Mouse (Mus musculus) mouse trophoblast stem cell (cell line): Measurements from ENCODE around the gene Yjefn3.

Experiments
- in situ Hi-C, 2 experiments: fragments of 300-500 bp; cut with MseI, MboI; formaldehyde crosslinking; loops; 2 replicates in 1 of 2; 3 replicates in 1 of 2; pipeline ENCODE4 v1.15.1; 2025

Yjefn3 gene

GRCm38 (mm10) chr8:69880841-69881240, 21.7 kb downstream of the Yjefn3 start:
- in situ Hi-C loops = no loop called here

GRCm38 (mm10) chr8:69879678-69880077, 22.8 kb downstream of the Yjefn3 start:
- in situ Hi-C loops = no loop called here

DNA sequence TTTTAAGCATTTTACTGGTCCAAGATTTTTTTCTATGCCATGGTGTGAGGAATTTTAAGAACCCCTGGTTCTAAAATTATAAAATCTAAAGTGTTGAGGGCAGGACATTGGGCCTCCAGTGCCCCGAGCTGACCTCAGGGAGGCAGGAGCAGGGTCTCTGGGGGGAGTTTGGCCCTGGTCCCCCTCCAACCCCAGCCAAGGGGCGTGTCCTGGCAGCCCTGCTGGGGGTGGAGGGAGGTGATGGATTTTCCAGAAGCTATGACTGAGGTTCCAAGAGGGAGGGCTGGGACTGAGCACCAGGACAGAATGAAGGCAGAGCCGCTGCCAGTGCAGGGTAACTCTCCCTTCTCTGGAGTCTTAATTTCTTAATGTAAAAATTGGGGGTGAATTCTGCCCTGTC, 24.5 kb downstream of the Yjefn3 start:
- in situ Hi-C loops = no loop called here

GRCm38 (mm10) chr8:69877396-69877795, 25.1 kb downstream of the Yjefn3 start:
- in situ Hi-C loops = no loop called here

GRCm38 (mm10) chr8:69876967-69877366, 25.5 kb downstream of the Yjefn3 start:
- in situ Hi-C loops = no loop called here

DNA sequence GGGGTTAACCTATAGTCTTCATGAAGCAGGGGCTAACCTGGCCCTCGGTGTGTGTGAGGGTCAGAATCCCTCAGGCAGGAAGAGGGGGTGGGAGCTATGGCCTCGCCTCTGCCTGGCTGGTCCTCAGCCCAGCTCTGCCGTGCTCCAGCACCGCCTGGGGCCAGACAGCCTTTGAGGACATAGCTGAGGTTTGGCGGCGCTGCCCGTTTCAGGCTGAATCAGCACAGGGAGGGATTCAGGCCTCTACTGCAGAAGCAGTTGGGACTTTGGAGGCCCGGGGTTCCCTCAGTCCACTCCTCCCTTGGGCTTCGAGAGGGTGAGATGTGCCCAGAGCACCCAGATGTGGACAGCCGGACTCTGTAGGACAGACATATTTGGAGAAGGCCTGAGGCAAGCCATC, 26.4 kb downstream of the Yjefn3 start:
- in situ Hi-C loops = no loop called here

DNA sequence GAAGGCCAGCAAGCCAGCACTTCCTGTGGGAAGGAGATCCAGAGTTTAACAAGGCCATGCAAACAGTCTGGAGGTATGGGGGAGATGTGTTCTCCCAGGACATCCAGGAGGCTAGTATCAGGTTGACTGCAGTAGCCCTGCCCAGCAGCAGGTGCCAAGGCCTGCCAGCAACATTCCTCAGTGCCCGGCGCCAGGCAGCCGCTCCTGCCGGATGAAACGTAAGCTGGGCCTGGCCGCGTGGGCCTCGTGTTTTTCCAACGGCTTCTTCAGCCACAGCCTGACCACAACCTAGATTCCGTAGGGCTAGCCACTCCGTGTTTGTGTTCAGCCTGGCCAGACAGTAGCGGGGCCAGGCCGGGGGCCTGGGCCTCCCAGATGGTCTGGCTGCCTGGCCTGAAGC, 27.9 kb downstream of the Yjefn3 start:
- in situ Hi-C loops = no loop called here

- in situ Hi-C loops = no loop called here
These were observed 28.4 kb downstream of the Yjefn3 start for GRCm38 (mm10) chr8:69874155-69874554.

GRCm38 (mm10) chr8:69870907-69871306, 31.6 kb downstream of the Yjefn3 start:
- in situ Hi-C loops = no loop called here

DNA sequence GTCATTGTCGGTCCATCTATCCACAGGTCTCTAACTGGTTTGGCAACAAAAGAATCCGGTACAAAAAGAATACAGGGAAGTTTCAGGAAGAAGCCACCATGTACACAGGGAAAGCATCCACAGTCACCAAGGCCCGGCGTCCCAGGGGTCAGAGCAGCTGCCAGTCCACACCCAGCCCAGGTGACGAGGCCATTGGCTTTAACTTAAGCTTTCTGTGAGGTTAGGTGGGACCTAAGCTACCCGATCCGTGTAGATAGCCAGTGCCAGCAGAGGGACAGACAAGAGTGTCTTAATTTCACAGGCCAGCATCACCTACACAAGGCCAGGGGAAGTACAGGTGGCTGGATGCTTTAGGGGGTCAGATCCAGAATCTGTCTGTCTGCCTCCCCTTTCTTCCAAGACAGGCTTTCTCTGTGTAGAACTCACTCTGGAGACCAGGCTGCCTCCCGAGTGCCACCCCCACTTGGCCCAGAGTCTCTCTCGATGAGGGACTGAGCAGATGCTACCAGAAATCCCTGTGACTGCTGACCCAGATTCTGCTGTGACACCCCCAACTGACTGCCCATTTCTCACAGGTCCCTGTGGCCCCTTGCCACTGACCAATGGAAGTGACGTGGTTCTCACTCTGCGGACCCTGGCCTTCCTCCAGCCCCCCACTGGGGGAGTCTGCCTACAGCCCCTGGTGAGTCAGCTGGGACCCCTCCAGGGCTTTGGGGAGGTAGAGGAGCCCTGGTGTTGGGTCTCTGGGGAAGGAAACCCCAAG, 32.3 kb downstream of the Yjefn3 start:
- in situ Hi-C loops = no loop called here

- in situ Hi-C loops = no loop called here
These were observed 34.7 kb downstream of the Yjefn3 start for GRCm38 (mm10) chr8:69867696-69868326.

DNA sequence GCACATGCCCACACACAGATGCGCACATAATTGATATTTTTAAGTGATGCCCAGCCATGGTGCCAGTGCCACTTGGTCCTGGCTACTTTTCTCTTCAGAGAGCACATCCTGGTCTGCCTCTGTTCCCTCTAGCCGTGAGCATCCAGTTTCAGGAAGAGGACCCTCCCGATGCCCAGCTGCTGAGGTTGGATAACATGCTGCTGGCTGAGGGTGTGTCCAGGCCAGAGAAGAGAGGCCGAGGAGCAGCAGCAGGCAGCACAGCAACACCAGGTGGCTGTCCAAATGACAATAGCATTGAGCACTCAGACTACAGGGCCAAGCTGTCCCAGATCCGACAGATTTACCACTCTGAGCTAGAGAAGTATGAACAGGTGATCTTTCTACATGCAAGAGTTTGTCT, 38.3 kb downstream of the Yjefn3 start:
- in situ Hi-C loops = no loop called here

DNA sequence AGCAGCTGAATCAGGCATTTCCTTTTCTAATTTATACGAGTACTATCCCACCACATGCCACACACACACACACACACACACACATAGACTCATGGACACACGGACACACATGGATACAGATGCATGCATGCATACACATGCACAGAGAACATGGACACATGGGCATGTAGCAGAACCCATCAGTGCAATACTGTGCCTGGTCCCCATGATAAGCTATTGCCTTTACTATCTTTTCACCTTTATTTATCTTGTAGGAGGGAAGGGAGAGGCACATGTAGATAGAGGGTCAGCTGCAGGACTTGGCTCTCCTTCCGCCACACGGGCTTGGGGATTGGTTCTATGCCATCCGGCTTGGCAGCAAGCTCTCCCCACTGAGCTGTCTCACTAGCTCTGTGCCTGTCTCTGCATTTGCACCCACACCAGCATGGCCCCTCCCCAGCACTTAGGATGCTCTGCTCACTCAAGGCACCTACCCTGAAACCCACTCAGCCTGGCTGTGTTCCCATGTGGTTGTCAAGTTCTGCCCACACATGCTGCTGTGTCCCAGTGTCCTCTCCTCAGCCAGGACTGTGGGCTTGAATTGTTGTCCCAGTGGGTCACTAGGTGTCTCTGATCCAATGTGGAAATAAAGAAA, 39.0 kb downstream of the Yjefn3 start:
- in situ Hi-C loops = no loop called here

GRCm38 (mm10) chr8:69861251-69861650, 41.3 kb downstream of the Yjefn3 start:
- in situ Hi-C loops = no loop called here

GRCm38 (mm10) chr8:69860807-69861206, 41.7 kb downstream of the Yjefn3 start:
- in situ Hi-C loops = no loop called here

GRCm38 (mm10) chr8:69853869-69854268, 48.6 kb downstream of the Yjefn3 start:
- in situ Hi-C loops = no loop called here

DNA sequence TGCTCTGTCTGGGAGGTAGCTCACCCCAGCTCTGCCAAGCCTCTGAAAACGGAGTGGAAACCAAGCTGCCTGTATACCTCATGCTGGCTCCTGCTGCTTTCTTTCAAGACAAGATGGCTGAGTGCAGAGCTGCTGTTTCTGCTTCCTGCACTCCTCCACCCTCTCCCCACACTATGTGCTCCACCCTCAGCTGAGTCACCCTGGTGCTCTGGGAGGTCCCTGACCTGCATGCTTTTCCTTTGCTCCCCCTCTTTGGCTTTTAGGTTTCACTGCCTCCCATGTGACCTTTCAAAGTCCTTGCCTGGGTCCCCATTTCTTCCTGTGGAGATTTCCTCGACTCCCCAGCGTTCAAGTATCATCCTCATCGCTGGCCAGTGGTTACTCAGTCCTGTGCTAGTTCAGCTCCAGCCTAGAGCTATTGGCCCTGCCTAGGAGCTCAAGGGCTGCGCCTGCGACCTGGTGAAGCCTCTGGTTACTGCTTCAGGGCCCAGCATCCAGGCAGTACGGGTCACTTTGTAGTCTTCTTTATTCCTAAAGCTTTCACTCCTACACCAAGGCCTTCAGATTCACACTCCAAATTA, 51.5 kb downstream of the Yjefn3 start:
- in situ Hi-C loops = no loop called here

- in situ Hi-C loops = no loop called here
These were observed 52.6 kb downstream of the Yjefn3 start for GRCm38 (mm10) chr8:69849899-69850298.

DNA sequence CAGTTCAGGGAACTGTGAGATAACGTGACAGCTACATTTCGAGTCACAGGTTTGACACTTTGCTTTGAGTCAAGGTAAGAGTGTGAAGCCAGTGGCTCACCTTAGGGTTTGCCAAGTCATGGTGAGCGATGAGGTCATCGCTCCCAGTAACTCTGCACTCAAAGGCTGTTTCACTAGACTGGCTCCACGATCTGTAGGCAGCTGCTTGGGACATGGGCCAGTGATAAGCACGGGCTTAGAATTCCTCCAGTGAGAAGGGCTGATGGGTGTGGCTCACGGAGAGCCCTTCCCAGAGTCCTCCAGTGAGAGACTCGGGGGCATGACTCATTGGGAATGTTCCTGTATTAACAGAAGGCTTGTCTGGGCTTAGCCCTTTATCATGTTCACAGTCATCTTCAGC, 53.6 kb downstream of the Yjefn3 start:
- in situ Hi-C loops = no loop called here

DNA sequence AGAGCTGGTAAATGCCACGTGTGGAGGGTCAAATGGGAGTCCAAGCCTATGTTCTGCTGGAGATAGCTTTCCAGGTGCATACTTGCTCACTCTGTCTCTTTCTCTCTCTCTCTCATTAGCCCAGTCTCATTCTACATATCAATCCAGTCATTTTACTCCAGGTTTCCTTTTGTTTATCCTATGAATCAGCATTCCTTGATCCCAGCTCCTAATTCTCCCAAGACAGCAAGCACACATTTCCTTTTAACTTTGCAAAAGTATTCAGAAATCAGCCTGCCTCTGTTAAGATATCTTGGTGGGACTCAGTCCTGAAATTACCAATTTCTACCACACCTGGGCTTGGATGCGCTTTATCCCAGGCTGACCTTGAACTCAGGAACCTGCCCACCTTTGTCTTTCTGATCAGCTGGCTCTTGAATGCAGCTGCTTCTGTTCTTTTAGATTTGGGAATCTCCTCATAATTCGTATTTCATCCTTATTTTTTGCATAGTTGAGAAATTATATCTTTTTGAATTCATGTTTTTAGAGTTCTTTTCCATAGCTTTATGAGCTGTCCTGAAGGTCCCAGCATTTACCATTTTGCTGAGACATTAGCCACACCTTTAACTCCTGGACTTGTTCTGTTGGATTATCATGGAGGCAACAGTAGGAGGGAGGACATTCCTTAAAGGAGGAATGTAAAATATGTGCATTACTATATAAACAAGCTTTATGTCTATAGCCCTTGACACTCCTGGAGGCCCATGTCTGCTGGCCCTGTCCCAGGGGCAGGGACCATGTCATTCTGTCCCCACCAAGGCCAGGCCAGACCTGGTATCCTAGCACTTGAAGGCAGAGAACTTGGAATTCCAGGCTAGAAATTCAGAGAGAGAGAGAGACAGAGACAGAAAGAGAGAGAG, 55.1 kb downstream of the Yjefn3 start:
- in situ Hi-C loops = no loop called here
